Mouse (Mus musculus) lung, adult 10 weeks (tissue): ENCODE results near the gene Pop7. TPM values are rescaled to one million over a fixed set of nuclear protein-coding genes. Genes with fewer than 3 reads are reported as not detected.

Experiments
- polyA plus RNA-seq: library from polyadenylated mRNA; stranded (reverse); fragments of 350-450 nt; fragmentation: Illumina TruSeq; extraction: RNeasy Lipid Tissue Mini Kit (QIAGEN cat#74804); gene quantifications from one replicate; pipeline ENCODE4 v1.2.3, GENCODE M21; 2014; ENCODE audit warnings: low read depth, low replicate concordance; ENCODE audit not compliant: insufficient read depth

The Pop7 gene
- 19.3 TPM for polyA plus RNA-seq

DNA sequence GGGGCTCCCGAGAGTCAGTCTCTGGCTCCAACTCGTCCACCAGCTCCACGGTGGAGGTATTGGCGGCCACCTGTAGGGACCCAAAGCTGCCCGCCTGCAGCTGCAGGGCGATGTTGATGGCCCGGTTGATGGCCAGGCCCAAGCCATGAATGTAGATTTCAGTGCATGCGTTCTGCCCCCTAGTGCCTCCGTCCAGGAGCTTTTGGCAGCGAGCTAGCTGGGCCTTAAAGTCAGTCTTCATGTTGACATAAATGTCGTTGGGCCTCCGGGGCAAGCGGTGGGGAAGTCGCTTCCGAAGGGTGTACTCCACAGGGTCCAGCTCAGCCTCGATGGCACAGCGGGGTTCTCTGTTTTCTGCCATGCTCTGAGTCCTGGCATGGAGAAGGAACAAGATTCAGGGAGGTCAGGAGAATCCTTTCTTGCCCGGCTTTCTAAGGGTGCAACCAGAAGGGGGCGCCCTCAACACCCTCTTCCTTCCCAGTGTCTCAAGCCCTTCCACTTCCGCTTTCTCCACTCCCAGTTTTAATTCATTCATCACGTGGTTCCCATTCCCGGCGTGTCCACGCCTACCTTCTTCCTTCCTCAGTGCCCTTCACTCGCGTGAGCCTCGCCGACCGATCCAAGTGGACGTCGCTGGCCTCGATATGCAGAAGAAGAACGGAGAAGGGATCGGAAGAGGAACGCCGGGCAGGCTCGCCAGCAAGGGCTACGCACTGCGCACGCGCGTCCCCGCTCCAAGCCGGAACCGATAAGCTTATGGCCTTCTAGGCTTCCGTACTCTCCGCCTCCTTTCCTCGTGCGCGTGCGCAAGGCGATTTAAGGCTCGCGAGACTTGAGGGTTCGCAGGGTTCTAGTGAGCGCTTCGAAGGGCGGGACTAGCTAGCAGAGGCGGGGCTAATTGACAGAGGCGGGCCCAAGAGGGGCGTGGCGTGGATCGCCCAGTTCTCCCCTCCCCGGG is at the start of gene Pop7:
Pop7 (minus strand) TSS at position 810 of the 958 bp plus-strand sequence.

DNA sequence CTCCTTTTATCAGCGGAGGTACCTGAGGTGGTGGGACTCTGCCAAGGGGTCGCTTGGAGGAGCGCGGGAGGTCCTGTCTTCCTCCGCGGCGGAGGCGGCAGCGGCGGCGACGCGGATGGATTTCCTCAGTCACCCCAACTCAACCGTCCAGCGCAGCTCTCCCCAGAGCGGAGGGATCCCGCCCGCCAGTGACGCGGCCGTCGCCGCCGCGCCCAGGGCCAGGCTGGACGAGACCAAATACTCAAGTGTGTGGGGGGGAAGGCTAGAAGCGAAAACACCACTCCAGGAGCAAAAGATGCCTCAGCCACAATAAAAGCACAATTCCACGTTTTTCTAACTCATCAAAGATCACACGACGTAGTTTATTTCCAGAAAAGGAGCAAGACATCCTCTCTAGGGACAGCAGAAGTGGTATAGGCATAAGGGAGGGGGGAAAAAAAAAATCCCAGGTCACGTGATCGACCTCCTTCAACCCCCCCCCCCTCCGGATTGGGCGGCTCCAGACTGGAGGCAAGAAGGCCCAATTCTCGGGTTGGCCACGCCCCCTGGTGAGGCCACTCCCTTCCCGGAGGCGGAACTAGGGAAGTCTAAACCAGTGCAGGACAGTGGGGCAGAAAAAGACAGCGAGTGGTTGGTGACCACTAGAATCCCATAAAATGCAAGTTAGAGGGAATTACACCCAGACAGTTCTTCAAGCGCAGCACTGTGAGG is 31.0 kb upstream of the Pop7 start, which contains the start of the genes Epo and Gnb2:
Epo (minus strand) TSS at position 126 of the 711 bp plus-strand sequence.
Gnb2 (minus strand) TSS at position 394 of the 711 bp plus-strand sequence.

DNA sequence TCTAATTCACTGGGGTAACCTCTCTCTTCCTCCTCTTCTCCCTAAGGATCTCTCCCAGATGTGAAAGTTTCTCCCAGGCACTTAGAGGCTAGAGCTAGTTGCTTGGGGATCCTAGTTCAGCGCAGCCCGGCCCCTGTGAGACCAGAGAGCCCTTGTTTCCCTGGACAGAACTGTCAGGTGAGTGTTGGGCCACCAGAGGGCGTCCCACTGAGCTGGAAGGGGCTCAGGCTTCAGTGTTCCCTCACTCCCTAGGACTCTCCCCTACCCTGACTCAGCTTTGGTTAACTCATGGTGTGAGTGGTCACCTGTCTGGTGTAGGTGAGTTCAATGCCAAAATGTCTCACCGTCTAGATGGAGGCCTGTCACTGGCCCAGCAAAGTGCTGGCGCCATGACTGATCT is 16.1 kb upstream of the Pop7 start, which contains the start of gene Gigyf1:
Gigyf1 (plus strand) TSS at position 113 of the 400 bp plus-strand sequence.

DNA sequence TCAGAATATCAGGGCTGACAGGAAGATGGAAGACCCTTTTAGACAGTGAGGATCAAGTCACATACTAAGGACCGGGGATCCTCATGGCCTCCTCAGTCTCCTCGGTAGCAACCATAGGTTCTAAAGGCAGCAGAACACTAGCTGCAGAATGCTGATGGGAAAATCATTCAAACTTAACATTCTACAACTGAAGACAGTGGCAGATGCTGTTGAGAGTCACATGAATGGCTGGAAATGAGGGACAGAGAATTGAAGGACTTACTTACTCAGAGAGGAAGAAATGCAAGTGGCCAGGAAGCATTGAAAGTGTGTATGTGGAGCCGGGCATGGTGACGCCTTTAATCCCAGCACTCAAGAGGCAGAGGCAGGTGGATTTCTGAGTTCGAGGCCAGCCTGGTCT is 25.4 kb downstream of the Pop7 start, which contains the start of gene Zan:
Zan (minus strand) TSS at position 101 of the 400 bp plus-strand sequence.

Other genes starting within 250 kb of the Pop7 start
- 0.51 TPM for gene Ache, start 215.0 kb downstream of the Pop7 start, polyA plus RNA-seq
- 5.1 TPM for gene Ufsp1, start 207.9 kb downstream of the Pop7 start, polyA plus RNA-seq
- 63.0 TPM for gene Srrt, start 194.8 kb downstream of the Pop7 start, polyA plus RNA-seq
- 20.4 TPM for gene Trip6, start 188.1 kb downstream of the Pop7 start, polyA plus RNA-seq
- 6.6 TPM for gene Slc12a9, start 168.9 kb downstream of the Pop7 start, polyA plus RNA-seq
- gene Ephb4, start 152.4 kb downstream of the Pop7 start, polyA plus RNA-seq: 37.0 TPM
- gene Zan, start 25.5 kb downstream of the Pop7 start, polyA plus RNA-seq: 0.04 TPM
- gene Gigyf1, start 16.0 kb upstream of the Pop7 start, polyA plus RNA-seq: 8.9 TPM
- not detected for gene Epo, start 30.7 kb upstream of the Pop7 start, polyA plus RNA-seq
- 420 TPM for gene Gnb2, start 31.0 kb upstream of the Pop7 start, polyA plus RNA-seq
- not detected for gene Actl6b, start 51.0 kb upstream of the Pop7 start, polyA plus RNA-seq
- not detected for gene Tfr2, start 67.3 kb upstream of the Pop7 start, polyA plus RNA-seq
- gene Mospd3, start 98.5 kb upstream of the Pop7 start, polyA plus RNA-seq: 19.9 TPM
- gene Pcolce, start 111.3 kb upstream of the Pop7 start, polyA plus RNA-seq: 121 TPM
- gene Fbxo24, start 126.5 kb upstream of the Pop7 start, polyA plus RNA-seq: 1.0 TPM
- 21.1 TPM for gene Lrch4, start 126.6 kb upstream of the Pop7 start, polyA plus RNA-seq
- 9.9 TPM for gene Gm20605, start 126.7 kb upstream of the Pop7 start, polyA plus RNA-seq
- gene Sap25, start 138.8 kb upstream of the Pop7 start, polyA plus RNA-seq: 19.7 TPM
- 2.0 TPM for gene Irs3, start 143.2 kb upstream of the Pop7 start, polyA plus RNA-seq
- gene Agfg2, start 182.2 kb upstream of the Pop7 start, polyA plus RNA-seq: 9.6 TPM
- 0.86 TPM for gene Nyap1, start 239.1 kb upstream of the Pop7 start, polyA plus RNA-seq
- gene Tsc22d4, start 243.2 kb upstream of the Pop7 start, polyA plus RNA-seq: 50.7 TPM